Mouse (Mus musculus) spleen, adult 18-20 months (tissue): ENCODE data around the gene Cenpo.

ENCODE experiments used
- DNase-seq, 2 experiments: peaks; one replicate each; pipeline ENCODE4 v3.0.0; 2022; ENCODE audit warnings: mixed read lengths in 2 of 2

Gene Cenpo

DNA sequence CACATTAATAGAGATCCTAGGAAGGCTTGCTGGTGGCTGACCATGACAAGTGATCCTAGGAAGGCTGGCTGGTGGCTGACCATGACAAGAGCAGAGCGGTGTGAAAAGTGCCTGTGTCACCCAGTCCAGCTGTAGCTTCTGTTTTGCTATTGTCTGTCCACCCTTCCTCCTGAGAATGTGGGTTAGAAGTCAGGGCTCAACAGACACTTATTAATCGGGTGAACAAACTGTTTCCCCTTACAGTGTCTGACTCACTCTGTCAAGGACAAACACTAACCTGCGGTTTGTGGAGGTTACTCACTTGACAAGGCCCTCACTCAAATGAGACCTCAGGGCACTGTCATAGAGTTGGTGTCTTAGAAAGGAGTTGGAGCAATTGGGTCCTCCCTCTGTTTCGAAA lies 35.4 kb downstream of the Cenpo start:
- no peak for DNase-seq

DNA sequence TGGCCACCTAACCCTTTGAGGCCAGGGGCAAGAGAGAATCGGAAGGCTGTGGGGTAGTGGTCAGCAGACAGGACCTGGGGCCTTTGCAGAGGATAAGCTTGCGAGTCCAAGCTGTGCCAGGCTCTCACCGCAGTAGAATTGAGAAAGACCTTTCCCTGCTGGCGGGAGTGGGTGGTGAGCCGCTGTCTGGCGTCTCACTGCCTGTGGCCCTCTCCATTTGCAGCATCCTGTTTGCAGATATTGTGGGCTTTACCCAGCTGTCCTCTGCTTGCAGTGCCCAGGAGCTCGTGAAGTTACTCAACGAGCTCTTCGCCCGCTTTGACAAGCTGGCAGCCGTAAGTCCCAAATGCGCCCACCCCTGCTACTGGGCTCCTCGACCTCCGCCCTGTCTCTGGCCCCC lies 39.5 kb downstream of the Cenpo start:
- no peak for DNase-seq

DNA sequence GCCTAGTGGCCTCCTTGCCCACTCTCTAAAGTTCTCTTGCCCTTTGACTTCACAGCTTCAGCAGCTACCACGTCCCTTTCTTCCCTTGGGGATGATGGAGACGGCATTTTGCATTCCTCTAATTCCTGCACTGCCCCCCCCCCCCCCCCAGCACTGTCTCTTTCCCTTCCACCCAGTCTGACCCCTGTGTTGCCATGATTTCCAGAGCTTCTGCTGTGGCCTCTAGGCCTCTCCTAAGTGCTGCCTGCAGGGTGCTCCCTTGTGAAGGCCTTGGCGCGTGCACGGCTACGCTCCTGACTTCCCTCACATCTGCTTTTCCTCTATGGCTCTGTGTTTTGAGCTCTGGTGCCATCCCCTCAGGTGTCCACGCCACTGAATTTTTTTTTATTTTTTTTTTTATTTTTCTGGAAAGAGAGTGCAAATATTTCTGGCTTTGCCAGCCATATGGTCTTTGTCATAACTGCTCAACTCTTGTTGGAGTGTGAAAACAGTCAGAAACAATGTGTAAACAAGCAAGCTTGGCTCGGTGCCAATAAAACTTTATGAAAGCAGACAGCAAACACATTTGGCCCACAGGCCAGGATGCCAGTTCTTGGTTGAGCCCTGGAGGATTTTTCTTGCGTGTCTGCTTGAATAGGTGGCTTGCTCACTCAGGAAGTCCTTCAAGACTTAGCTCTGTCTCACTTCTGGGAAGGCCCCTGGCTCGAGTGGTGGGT lies 40.9 kb downstream of the Cenpo start:
- DNase-seq, result no peak

DNA sequence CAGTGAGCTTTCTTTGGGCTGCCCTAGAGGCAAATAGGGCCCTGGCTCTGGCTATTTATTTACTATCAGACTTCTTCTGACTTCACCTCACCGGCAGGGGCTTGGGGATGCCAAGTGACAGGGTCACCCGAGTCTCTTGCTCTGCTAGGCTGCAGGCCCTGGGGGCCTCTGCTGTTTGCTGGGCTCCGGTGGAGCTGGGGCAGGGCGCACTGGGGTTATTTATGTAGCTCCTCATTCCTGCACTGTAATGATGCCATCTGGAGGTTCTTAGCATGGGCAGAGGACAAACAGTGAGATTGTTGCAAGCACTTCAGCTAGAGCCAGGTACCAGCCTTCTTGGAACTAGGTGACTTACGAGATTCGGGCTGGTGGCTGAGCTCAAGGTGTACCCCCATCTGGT lies 41.6 kb downstream of the Cenpo start:
- DNase-seq, result no peak

DNA sequence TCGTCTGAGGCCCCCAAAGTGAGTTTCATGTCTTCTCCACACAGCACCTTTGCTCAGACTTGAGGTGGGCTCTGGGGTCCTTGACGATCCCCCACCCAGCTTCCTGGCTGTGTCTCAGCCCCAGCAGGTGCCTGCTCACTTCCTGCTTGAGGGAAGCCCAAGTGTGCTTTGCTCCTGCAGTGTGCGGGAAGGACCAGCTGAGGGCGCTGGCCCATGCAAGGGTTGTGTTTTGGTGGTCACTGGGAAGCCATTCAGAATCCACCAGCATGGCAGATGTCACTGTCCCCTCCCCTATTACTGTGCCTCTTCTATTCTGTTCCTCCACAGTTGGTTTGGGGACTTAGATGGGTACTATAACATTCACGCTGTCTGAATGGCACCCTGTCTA lies 45.0 kb downstream of the Cenpo start:
- DNase-seq, result no peak

DNA sequence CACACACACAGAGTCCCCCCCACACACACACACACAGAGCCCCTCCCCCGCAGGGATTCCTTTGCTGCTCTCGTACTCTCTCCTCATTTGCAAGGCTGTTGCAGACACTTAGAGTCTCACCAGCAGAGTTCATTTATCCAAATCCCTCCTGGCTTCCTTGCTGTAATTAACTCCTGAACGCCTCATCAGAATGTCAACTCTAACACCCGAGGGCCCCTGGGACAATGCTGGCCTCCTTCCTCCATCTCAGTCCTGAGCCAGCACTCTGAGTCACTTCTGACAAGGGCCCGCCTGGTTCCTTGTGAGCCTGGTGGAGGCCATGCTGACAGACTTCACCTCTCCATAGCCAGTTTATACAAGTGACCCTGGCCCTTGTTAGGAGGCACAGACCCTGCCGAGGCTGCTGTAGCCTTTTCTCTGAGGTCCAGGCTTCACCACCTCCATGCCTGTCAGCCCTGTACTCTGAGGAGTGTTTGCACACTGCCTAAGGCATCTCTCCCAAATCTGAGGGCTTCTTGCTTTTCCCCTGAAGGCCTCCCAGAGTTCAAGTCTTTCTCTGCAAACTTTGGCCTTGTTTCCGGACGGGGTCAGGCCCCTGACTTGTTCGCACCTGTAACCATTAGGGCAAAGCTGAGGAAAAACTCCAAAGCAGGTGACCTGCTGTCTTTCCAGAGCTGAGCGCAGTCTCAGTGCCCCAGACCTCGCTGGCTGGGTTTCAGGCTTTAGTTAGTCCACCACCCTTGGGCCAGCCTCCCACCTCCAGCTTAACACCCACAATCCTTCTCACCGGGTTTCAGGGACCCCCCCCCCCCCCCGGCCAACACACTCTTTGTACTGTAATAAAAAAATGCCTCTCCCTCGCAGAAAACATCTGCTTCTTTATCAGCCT lies 45.7 kb downstream of the Cenpo start:
- DNase-seq, result no peak

DNA sequence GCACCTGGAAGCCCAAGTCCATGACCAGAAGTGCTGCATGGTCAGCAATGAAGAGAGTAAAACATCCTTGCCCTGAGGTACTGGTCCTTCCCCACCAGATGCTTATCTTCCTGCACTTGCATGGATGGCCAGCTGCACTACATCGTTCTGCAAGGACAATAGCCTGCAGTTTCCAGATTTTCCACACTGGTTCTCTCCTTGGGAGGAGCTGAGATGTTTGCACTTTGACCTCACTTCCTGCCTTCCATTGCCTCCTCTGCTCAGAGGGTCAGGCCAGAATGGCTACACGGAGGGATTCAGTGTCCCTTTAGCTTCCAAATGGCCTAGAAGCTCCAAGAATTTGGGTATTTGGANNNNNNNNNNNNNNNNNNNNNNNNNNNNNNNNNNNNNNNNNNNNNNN lies 49.4 kb downstream of the Cenpo start:
- DNase-seq, result no peak

DNA sequence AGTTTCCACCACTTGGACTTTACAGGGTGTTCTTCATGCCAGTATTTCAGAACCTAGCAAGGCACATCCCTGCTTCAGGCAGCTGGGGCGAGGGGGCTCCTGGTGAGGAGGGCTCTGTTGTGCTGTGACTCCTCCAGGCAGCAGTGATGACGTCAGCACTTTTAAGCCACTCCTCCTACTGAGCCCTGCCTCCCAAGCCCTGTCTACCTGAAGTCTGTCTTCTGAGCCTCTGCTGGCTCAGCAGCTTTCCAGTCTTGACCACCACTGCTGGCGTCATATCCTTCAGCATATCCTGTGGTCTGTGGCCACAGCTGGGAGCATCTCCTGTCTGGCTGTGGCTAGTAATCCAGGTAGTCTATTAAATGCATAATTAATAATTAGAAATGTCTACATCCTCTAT lies 53.6 kb downstream of the Cenpo start:
- no peak for DNase-seq

DNA sequence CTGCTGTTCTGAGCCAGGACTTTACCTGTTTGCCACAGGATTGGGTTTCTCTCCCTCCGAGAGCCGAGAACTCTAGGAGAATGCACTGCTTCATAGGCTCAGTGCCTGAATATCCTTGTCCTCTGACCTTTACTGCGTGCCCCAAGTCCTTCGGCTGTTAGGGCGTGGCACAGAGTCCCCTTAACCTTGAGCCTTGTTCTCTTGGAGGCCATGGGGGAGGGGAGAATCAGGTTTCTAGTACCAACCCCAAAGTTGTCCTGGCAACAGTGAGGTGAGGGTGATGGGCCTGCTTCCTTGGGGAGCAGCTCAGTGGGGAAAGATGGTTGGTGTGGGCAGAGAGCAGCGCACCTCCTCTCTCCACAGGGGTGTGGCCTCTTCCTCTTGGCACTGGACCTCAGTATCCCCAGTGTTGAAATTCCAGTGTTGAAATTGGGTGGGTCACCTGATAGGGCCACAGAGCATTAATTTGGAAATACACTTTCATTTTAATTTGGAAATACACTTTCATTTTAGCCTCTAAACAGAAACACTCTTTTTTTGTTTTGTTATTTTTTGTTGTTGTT lies 54.3 kb downstream of the Cenpo start:
- no peak for DNase-seq

DNA sequence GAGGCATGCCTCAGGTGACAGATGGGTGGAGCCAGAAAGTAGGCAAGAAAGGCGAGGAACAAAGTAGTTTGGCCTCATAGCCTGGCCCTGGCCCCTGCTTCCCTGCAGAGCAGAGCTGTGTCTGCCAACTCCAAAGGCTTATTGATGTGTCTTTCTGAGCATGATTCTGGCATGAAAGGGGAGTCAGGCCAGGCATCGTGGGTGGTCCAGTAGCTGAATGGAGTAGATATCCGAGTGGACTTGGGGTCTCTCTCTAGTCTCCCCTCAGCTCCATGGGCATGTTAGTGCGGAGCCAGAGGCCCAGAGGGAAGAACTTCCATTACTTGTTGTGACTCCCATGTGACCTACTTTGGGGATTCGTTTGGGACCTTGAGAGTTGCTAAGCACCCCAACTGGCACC lies 55.3 kb downstream of the Cenpo start:
- no peak for DNase-seq

DNA sequence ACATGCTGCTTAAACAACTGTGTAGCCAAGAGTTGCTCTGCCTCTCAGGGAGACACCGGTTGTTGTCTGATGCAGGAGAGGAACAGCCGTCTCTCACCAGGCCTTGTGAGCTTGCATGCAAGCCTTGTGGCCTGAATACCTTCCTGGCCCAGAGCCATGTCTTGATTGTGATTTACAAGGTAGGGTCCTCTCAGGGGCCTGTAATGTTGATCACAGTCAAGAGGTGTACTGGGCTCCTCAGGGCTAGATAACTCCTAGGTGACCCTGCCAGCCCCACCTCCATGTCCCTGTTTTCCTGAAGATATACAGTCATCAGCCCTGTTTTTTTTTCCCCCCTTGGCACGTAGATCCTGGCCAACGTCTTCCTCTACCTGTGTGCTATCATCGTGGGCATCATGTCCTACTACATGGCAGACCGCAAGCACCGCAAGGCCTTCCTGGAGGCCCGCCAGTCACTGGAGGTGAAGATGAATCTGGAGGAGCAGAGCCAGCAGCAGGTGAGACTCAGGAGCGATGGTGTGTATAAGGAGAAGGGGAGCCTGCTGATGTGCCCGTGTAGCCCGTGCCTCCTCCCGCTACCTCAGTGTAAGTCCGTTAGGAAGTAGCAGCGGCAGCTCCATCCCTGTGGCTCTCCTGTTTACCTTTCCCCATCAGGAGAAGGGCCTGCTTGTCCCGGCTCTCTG lies 60.8 kb downstream of the Cenpo start:
- no peak for DNase-seq

DNA sequence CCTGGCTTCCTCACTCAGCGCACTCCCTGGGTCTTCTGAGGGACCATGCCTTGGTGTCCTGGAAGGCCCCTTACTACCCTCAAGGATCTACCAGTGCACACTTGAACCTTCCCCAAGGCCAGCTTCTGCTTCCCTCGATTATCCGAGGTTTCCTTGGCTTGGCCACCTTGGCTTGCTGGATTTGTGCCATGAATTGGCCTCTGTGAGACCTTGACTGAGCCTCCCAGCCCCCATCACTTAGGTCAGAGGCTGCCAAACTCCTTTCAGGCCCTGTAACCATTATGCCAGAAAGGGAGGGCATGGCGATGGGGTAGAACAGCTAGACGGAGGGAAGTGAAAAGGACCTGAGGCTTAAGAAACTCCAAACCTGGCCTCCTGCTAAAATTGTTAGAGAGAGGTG lies 64.5 kb downstream of the Cenpo start:
- DNase-seq, result no peak

DNA sequence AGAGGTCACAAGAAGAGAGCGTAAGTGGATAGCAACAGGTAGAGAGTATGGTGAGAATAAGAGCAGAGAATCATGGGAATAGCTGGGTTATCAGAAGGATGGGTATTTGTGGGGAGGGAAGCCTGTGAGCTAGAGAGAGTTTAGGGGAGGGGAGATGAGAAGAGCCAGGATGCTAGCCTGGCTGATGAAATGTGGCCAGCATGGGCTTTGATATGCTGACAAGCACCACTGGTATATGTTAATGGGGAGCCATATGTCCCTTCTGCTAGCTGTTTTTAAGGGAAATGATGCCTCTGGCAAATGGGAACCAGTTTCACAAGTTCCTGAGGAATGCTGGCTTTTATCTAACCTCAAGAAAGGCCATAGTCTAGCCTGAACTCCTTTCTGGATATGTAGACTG lies 65.0 kb downstream of the Cenpo start:
- no peak for DNase-seq

DNA sequence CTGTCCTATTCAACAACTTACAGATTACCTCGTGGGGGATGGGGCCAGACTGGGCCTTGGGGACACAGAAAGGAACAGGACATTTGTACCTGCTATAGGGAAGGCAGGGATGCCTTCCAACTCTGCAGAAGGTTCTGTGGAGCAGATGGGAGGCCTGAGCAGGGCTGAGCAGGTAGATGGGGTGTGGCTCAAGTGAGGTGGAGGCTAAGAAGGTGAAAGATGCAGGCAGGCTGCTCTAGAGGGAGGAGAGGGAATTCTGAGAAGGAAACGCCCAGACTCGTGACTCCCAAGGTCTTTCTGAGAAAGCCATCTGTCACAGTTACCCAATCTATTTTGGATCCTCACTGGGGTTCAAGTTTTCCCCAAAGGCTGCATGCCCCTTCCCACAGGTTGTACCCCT lies 67.1 kb downstream of the Cenpo start:
- no peak for DNase-seq

DNA sequence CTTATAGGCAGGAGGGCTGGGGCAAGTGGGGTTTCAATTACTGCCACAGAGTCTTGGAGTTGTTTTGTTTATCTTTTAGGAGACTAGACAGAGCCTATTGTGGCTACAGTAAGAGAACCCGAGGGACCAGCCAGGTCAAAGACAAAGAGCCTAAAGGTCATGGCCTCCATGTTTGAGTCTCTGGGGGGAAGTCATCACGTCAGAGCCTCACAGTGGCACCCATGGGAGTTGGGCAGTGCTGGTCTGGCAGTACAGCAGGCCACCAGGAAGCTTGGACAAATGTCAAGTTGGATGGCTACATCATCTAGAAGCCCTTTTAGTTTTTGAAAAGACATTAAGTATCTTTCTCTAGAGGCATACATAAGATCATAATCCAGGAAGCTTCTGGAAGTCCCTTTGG lies 71.2 kb downstream of the Cenpo start:
- DNase-seq, result no peak

DNA sequence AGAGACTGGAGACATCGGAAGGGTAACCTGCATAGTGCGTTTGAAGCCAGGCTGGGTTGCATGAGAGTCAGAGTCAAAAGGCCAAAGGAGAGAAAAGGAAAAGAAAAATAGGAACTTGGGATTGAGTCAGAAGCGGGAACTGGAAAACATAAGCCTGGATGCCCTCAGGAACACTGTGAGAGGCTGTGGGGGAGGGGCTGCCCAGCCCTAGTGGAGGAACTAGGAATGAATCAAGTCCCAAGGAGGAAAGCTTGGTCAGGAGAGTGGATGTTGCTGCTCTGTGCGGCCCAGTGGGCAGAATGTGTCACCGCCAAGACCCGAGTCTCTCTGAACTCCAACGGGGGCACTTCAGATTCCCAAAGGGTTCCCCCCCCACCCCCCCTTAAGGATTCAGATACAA lies 73.8 kb downstream of the Cenpo start:
- DNase-seq, result no peak

DNA sequence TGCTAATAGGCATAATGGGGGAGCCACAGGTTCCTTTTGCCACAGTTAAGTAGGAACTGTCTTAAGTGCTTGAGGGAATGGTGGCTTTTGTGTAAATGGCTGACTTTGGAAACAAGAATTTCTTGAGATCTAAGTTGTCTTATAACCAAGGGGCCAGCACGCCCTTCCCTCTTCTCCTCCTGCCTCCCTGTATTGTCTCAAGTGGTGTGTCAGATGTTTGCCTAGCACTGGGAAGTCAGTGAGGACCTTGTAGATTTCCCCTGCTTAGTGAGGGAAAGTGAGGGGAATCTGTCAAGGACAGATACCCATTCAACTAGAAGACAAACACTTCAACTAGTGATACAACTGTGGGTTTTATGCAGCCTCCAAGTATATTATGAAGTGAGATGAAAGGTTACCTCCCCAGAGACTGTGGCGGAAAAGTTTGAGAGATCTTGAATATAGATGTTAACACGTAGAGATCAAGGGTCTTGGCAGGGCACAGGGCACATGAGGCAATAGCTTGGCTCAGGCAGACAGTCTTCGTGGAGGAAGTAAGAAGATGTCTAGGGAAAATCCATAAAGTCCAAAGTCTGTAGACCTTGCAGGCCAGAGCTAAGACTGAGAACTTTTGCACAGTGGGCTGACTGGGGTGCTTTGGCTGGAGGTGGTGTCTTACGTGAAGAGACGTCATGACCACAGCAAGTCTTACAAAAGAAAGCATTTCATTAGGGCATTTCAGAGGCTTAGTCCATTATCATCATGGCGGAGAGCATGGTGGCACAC lies 75.0 kb downstream of the Cenpo start:
- DNase-seq, result no peak

DNA sequence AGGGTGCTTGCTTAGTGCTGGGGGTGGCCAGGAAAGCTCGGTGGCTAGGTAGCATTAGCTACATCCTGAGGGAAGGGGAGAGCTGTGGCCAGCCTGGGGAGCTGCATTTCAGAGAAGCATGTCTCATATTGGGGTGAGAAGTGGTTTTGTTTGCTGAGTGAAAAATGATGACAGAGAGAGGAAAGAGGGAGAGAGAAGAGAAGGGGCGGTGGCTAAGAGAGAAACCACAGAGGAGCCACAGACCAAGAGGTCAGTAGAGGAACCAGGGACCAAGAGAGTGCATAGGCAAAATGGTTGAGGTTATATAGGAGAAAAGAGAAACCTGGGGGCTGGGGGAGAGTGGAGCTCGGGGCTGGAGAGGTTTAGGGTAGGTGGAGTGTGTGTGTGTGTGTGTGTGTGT lies 75.9 kb downstream of the Cenpo start:
- no peak for DNase-seq

DNA sequence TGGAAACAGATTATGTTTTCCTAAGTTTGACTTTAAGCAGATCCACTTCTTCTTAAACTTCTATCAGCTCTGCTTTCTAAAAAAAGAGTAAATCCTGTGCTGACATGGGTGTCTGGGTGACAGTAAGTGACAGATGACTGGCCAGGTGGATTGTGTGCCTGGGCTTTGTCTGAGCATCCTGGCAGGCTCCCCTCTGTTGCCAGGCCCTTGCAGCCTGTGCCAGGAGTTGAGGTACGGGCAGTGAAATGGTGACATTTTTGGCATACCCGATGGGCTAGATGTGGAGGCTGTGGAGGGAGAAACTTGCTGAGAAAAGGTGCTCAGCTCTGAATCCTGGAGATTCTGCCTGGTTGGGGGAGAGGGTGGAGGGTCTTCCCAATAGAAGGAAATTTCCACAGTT lies 76.6 kb downstream of the Cenpo start:
- DNase-seq, result no peak

DNA sequence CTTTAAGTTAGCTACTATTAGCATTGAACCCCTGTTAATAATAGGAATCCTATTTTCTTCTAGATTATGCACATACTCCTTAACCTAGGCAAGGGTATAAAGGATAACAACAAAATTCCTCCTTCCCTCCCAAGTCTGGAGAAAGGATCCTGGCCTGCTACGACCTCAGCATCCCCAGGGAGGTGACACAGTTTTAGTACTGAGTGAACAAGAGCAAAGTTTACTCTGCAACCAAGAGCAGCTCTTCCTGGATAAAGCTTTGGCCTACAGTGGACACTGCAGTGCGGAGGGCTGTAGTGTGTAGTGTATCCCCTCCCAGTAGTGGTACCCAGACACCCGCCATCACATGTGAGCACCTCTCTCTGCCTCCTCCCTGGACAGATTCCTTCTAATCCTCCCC lies 82.1 kb downstream of the Cenpo start:
- no peak for DNase-seq

DNA sequence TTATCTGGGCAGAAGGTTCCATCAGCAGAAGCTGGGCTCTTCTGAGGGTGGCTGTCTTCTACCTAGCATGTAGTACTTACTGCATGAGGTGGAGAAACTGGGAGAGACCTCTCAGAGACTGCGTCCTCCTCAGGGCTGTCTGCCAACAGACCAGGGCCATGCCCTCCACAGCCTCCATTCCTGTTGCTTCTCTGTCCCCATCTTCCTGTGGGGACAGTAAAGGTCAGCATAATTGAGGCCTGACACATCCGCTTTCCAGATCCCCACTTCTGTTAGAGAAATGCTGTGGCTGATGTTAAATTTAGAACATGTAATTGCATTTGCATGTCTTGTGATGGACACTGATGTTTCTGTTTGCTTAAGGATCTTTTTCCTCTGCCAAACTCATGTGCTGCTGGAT lies 83.2 kb downstream of the Cenpo start:
- DNase-seq, result no peak
